Comparison of ENCODE assay signal across 8 mouse cellular contexts in genomic region chr17:33890533-33891059, GRCm38 (mm10). TPM values are rescaled to one million over a fixed set of nuclear protein-coding genes. Genes with fewer than 3 reads are reported as not detected.
DNase-seq lines count a peak whose midpoint lies in the region; ATAC-seq and TF ChIP-seq lines count a peak whose summit lies in the region.

Gene Kifc1, minus strand, starts transcription at chr17:33890661.

- H3K36me3 ChIP-seq in kidney, embryonic 14.5 days (ENCODE audit: control insufficient read depth, insufficient read depth, low read length), result peaks cover 9% of the 10 kb centered on the region; the same call in 1 of the 2 replicates
- H3K36me3 ChIP-seq in limb, embryonic 15.5 days, result peaks cover 8% of the 10 kb centered on the region; the same call in 1 of the 2 replicates

- peaks cover 11% of the 10 kb centered on the region for H3K4me1 ChIP-seq in bone marrow macrophage, adult 2 months (ENCODE audit: control insufficient read depth, insufficient read depth, low read length)
- no peaks in the 10 kb centered on the region for H3K4me1 ChIP-seq in embryonic fibroblast, embryonic 13.5 days (ENCODE audit: control insufficient read depth, insufficient read depth, low read length)
- H3K4me1 ChIP-seq in kidney, embryonic 14.5 days (ENCODE audit: control insufficient read depth, insufficient read depth, low read length), result no peaks in the 10 kb centered on the region
- peaks cover 8% of the 10 kb centered on the region; the same call in 1 of the 2 replicates for H3K4me1 ChIP-seq in limb, embryonic 15.5 days

- TF ChIP-seq CTCF in bone marrow macrophage, adult 2 months (IDR thresholded peaks at IDR 0.05; ENCODE audit: low read depth, low read length), result peak; percentile 55
- peak; percentile 99 for TF ChIP-seq CTCF in embryonic fibroblast, embryonic 13.5 days (IDR thresholded peaks at IDR 0.05; ENCODE audit: borderline replicate concordance, insufficient read depth, low read length)

- no peaks in the 10 kb centered on the region for H3K27me3 ChIP-seq in kidney, embryonic 14.5 days (ENCODE audit: control insufficient read depth, insufficient read depth, low read length)
- no peaks in the 10 kb centered on the region for H3K27me3 ChIP-seq in limb, embryonic 15.5 days

- H3K4me2 ChIP-seq in kidney, embryonic 14.5 days (replicated peaks; ENCODE audit: low read depth, low read length), result peak within 1 kb of the TSS; percentile 54
- H3K4me2 ChIP-seq in limb, embryonic 15.5 days, result peak within 1 kb of the TSS; percentile 72

- peak; percentile 99 for ATAC-seq in kidney, embryonic 14.5 days (ENCODE audit: low FRiP score, low TSS enrichment)
- peak; percentile 99 for ATAC-seq in limb, embryonic 15.5 days (ENCODE audit: insufficient number of reproducible peaks, low FRiP score, low TSS enrichment, low read depth)

- peak within 1 kb of the TSS; percentile 74 for H3K4me3 ChIP-seq in bone marrow macrophage, adult 2 months (ENCODE audit: insufficient read depth, low read length)
- H3K4me3 ChIP-seq in embryonic fibroblast, embryonic 13.5 days (ENCODE audit: insufficient read depth, low read length), result peak within 1 kb of the TSS; percentile 63
- H3K4me3 ChIP-seq in kidney, embryonic 14.5 days (ENCODE audit: low read length), result peak within 1 kb of the TSS; percentile 65
- H3K4me3 ChIP-seq in limb, embryonic 15.5 days, result peak within 1 kb of the TSS; percentile 63

- DNase-seq in A20 (ENCODE audit: low read depth, low spot score), result peak; percentile 100
- peak; percentile 99 to 100 for DNase-seq in heart, adult 9 months (ENCODE audit: low spot score in 2 of 2)
- DNase-seq in monocyte, adult 2 months (ENCODE audit: low read depth in 1 of 2, low spot score in 2 of 2), result peak; percentile 98 to 99
- DNase-seq in spleen, postnatal 36 days (ENCODE audit: low spot score in 2 of 2), result peak; percentile 100

- WGBS in kidney, embryonic 14.5 days, result 2% methylated on average over 47 of the region's 49 CpGs
- under 1% methylated on average over 49 of the region's 49 CpGs for WGBS in limb, embryonic 15.5 days

- H3K9me3 ChIP-seq in kidney, embryonic 14.5 days (ENCODE audit: control insufficient read depth, low read length), result no peaks in the 10 kb centered on the region
- H3K9me3 ChIP-seq in limb, embryonic 15.5 days, result no peaks in the 10 kb centered on the region

- no peak for TF ChIP-seq POLR2A in bone marrow macrophage, adult 2 months (IDR thresholded peaks at IDR 0.05; ENCODE audit: borderline replicate concordance, low read depth, low read length)
- peak; percentile 76 for TF ChIP-seq POLR2A in embryonic fibroblast, embryonic 13.5 days (IDR thresholded peaks at IDR 0.05; ENCODE audit: low read depth, low read length)

- peak within 1 kb of the TSS; percentile 52 for H3K27ac ChIP-seq in bone marrow macrophage, adult 2 months (ENCODE audit: insufficient read depth, low read depth, low read length)
- H3K27ac ChIP-seq in embryonic fibroblast, embryonic 13.5 days (ENCODE audit: insufficient read depth, low read length), result no peak within 1 kb of the TSS; the same call in none of the 2 replicates
- H3K27ac ChIP-seq in kidney, embryonic 14.5 days (ENCODE audit: low read depth, low read length), result no peak within 1 kb of the TSS
- peak within 1 kb of the TSS; percentile 30; the same call in 1 of the 2 replicates for H3K27ac ChIP-seq in limb, embryonic 15.5 days

- H3K9ac ChIP-seq in kidney, embryonic 14.5 days (ENCODE audit: low read depth, low read length), result peak within 1 kb of the TSS; percentile 70
- H3K9ac ChIP-seq in limb, embryonic 15.5 days, result peak within 1 kb of the TSS; percentile 45

RNA-seq across cellular contexts. Expression of gene Kifc1, which starts in this region (rescaled TPM):
- 35.5 and 36.3 TPM in 2 replicates for polyA plus RNA-seq in bone marrow macrophage, adult 2 months (2012; ENCODE audit: insufficient read depth, insufficient read length, missing spikeins)
- 41.9 and 63.1 TPM in 2 replicates for polyA plus RNA-seq in embryonic fibroblast, embryonic 13.5 days (2011; ENCODE audit: insufficient read length, low read depth, missing spikeins)
- 6.2 and 20.8 TPM in 2 replicates for polyA plus RNA-seq in kidney, embryonic 14.5 days (2014; fragmentation: Nextera tagmentation; extraction: Ambion mirVana)
- 3.5 and 7.7 TPM in 2 replicates for polyA plus RNA-seq in limb, embryonic 15.5 days (2015; fragmentation: Nextera tagmentation; extraction: Ambion mirVana)

Comparison
In these comparisons a context has a peak if more than half of its experiments do, and no peak if none do; other contexts are left out.
1. H3K27ac ChIP-seq: peak in bone marrow macrophage, adult 2 months (single experiment) and limb, embryonic 15.5 days (single experiment); none in embryonic fibroblast, embryonic 13.5 days (single experiment) and kidney, embryonic 14.5 days (single experiment).
2. Peak in every context shown above with its lines, with median percentiles within 50 percentile points of each other: DNase-seq and H3K4me3 ChIP-seq.